Mouse (Mus musculus) gastrocnemius, postnatal 4 days (tissue): ENCODE data around the gene Psors1c2. TPM values are rescaled to one million over a fixed set of nuclear protein-coding genes. Genes with fewer than 3 reads are reported as not detected.

Source experiments
- DNase-seq, 2 experiments: peaks; one replicate each; pipeline ENCODE4 v3.0.0; 2021 to 2022; ENCODE audit warnings: low spot score in 2 of 2, mixed read lengths in 2 of 2
- total RNA-seq, 2 experiments: library from RNA; stranded (reverse); gene quantifications; 2 replicates each; pipeline ENCODE4 v1.2.3; 2021

The Psors1c2 gene
- total RNA-seq, 2 experiments from 2014 or later: not detected

DNA sequence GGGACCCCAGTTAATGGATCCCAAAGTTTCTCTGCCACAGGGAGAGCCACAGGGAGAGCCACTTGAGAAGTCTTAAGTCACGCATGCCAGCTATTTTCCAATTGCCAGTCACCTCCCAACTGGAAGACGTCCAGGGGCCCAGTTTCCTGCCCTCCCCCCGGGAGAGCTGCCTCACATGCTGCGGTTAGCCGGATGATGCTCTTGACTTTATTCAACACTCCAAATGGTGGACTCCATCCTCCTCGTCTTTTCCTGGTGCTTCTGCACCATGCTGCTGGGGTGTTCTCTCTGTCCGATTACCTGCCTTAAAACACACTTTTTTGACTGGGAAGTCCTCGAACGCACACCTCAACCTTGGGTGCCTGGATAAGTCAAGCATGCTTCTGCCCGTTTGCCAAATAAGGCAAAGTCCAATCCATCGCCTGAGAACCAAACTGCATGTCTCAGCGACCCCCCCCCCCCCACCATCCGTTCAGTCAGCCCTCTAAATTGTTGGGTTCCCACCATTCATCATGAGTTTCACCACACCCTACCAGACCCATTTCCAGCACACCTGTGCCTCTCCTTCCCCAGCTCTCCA is 23.3 kb downstream of the Psors1c2 start:
- no peak for DNase-seq

DNA sequence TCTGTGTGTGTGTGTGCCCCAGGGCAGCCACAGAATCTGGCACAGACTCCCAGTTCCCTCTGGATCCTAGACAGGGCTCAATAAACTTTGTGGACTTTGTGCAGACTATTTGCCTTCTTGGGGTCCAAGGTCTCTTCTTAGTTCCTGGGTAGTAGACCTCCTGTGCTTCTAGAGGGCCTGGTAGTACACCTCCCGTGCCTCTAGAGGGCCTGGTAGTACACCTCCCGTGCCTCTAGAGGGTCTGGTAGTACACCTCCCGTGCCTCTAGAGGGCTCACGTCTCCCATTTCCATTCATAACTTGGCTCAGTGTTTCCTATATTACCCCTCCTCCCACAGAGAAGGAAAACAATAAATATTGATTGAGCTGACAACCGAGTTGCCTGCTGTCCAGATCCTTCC is 23.8 kb downstream of the Psors1c2 start:
- DNase-seq: no peak

- DNase-seq: no peak
Measured at GRCm38 (mm10) chr17:35557351-35557750, 24.4 kb downstream of the Psors1c2 start.

DNA sequence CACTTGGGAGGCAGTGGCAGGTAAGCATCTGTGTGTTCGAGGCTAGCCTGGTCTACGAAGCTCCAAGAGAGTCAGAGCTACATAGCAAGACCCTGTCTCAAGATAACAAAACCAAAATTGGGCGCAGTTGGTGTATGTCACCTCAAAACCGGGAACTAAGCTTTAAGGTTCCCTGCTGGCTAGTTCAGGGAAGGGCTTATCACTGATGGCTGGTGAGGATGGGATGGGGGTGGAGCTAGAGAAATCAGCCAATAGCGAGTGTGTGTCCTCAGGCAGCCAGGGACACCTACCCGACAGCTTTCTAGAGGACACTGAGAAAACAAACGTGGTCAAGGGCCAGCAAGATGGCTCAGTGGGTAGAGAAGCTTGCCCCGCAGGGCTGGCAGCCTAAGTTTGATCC is 25.2 kb downstream of the Psors1c2 start:
- no peak for DNase-seq

- no peak for DNase-seq
Measured at GRCm38 (mm10) chr17:35567150-35567549, 34.1 kb downstream of the Psors1c2 start, which contains the start of gene 2300002M23Rik. TSS of gene 2300002M23Rik (plus strand) at chr17:35567450.

DNA sequence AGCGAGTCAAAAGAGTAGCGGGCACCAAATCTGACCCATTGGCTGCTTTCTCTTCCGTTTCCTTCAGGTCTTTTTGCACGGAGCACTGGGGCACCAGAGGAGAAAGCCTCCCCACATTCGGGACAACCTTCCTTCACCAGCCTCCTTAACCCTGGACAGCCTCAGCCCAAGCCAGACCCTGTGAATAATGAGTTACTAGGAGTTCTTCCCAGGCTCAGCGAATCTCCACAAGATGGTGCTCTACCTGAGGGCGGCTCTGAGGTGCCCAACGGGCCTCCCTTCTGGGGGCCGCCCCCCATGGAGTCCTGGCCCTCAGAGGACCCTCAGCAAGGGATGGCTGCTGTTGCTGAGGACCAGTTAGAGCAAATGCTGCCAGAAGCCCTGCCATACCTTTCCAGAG is 34.8 kb downstream of the Psors1c2 start:
- no peak for DNase-seq

- DNase-seq: no peak
Measured at GRCm38 (mm10) chr17:35569091-35569944, 36.3 kb downstream of the Psors1c2 start.

DNA sequence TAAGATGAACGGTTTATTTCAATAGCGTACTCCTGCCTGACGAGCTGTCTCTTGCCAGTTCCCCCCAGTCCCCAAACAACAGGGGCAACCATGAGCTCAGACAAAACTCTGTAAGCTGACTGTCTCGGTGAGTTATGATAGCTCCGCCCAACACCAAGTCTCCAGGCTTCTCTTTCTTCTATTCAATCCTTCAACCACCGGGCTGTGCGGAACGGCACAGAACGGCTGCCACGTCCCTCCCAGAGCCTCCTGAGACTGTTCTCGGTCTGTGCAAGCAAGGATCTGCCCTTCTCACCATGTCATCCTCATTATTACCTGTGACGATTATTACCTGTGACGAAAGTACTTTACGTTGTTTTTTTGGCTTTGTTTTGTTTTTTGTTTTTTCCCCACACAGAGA is 37.8 kb downstream of the Psors1c2 start:
- no peak for DNase-seq

DNA sequence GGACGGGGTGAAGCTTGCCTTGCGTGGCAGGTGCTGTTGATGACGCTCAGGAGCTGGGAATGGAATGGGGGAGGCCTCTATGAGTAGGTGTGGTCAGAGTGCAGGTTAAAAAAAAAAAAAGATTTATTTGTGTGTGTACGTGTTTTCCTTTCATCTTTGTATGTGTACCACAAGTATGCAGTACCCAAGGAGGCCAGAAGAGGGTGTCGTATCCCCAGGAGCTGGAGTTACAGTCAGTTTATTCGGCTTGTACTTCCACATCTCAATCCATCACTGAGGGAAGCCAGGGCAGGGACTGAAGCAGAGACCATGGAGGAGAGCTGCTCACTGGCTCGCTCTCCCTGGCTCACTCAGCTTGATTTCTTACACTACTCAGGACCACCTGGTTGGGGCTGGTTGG is 38.5 kb downstream of the Psors1c2 start:
- no peak for DNase-seq

DNA sequence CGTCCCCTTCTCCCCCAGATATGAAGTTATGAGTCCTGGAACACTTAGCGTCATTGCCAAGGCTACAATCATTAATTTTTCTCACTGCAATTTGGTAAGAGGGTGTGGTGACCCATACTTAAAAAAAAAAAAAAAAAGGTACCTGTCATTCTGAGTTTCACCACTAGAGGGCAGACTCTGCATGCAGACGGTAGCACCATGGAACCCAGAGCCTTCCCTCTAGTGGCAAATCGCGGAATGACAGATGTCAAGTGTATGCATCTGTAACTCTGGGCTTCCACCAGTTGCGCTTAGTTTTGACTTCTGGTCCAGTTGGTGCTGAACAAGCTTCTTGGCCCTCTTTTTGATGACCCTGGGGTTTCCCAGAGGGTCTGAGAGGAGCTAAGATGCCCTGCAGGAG is 45.2 kb downstream of the Psors1c2 start:
- DNase-seq: peak; percentile 51 to 77

GRCm38 (mm10) chr17:35582900-35583299 is 49.9 kb downstream of the Psors1c2 start:
- no peak for DNase-seq

Other genes starting within 250 kb of the Psors1c2 start
- under 1 TPM; 0.52 to 0.67 TPM for gene H2-Q1, start 212.8 kb upstream of the Psors1c2 start, total RNA-seq
- under 1 TPM; 0.59 to 0.93 TPM for gene H2-Q2, start 191.0 kb upstream of the Psors1c2 start, total RNA-seq
- gene H2-Q4, start 153.6 kb upstream of the Psors1c2 start, total RNA-seq: 1 to 10 TPM; 5.2 to 6.2 TPM
- gene H2-Q6, start 108.4 kb upstream of the Psors1c2 start, total RNA-seq: under 1 TPM; 0.34 to 0.41 TPM
- gene H2-Q7, start 94.0 kb upstream of the Psors1c2 start, total RNA-seq: 1 to 10 TPM in 1 of 2 experiments, under 1 TPM in 1; 0.71 to 1.0 TPM
- gene H2-Q10, start 63.1 kb upstream of the Psors1c2 start, total RNA-seq: 1 to 10 TPM in 1 of 2 experiments, under 1 TPM in 1; 0.32 to 1.6 TPM
- under 1 TPM; 0.20 to 0.26 TPM for gene Pou5f1, start 27.2 kb upstream of the Psors1c2 start, total RNA-seq
- 10 to 100 TPM; 28.1 to 29.9 TPM for gene Tcf19, start 16.4 kb upstream of the Psors1c2 start, total RNA-seq
- 10 to 100 TPM; 13.8 to 15.0 TPM for gene Cchcr1, start 16.1 kb upstream of the Psors1c2 start, total RNA-seq
- under 1 TPM; 0.29 to 0.39 TPM for gene Cdsn, start 18.9 kb downstream of the Psors1c2 start, total RNA-seq
- not detected for gene 2300002M23Rik, start 34.2 kb downstream of the Psors1c2 start, total RNA-seq
- gene Sfta2, start 68.3 kb downstream of the Psors1c2 start, total RNA-seq: not detected
- gene Gm9573, start 93.4 kb downstream of the Psors1c2 start, total RNA-seq: not detected
- gene Mucl3, start 110.5 kb downstream of the Psors1c2 start, total RNA-seq: not detected
- gene Vars2, start 134.4 kb downstream of the Psors1c2 start, total RNA-seq: 10 to 100 TPM; 22.1 to 24.4 TPM
- 10 to 100 TPM; 20.6 to 29.2 TPM for gene Gtf2h4, start 140.5 kb downstream of the Psors1c2 start, total RNA-seq
- 10 to 100 TPM; 69.6 to 71.4 TPM for gene Ddr1, start 171.4 kb downstream of the Psors1c2 start, total RNA-seq